Mouse (Mus musculus) ES-Bruce4 (cell line): Measurements from ENCODE around the gene Abcd3. TPM values are rescaled to one million over a fixed set of nuclear protein-coding genes. Genes with fewer than 3 reads are reported as not detected.

Experiments used
- H3K27ac ChIP-seq: 2 replicates; pipeline ENCODE4 v1.5.1; 2012; ENCODE audit warnings: low read length, inconsistent platforms; ENCODE audit not compliant: insufficient read depth
- H3K27me3 ChIP-seq: 2 replicates; pipeline ENCODE4 v1.6.1; 2012; ENCODE audit warnings: mild to moderate bottlenecking, low read length, inconsistent platforms; ENCODE audit not compliant: control insufficient read depth, poor library complexity, insufficient read depth, severe bottlenecking
- H3K36me3 ChIP-seq: 2 replicates; pipeline ENCODE4 v1.6.1; 2012; ENCODE audit warnings: inconsistent platforms, mild to moderate bottlenecking, low read length, moderate library complexity; ENCODE audit not compliant: control insufficient read depth, poor library complexity, insufficient read depth, severe bottlenecking
- H3K4me1 ChIP-seq: one replicate; pipeline ENCODE4 v1.8.1; 2011; ENCODE audit warnings: low read length; ENCODE audit not compliant: control insufficient read depth, insufficient read depth
- H3K4me3 ChIP-seq: 2 replicates; pipeline ENCODE4 v1.5.1; 2011; ENCODE audit warnings: low read depth, mild to moderate bottlenecking, low read length
- H3K9ac ChIP-seq: 2 replicates; pipeline ENCODE4 v1.6.1; 2012; ENCODE audit warnings: low read depth, mild to moderate bottlenecking, inconsistent platforms; ENCODE audit not compliant: poor library complexity, severe bottlenecking
- H3K9me3 ChIP-seq: replicated peaks from 2 replicates; pipeline ENCODE4 v1.6.1; 2012; ENCODE audit warnings: mild to moderate bottlenecking, low read length, inconsistent platforms; ENCODE audit not compliant: control insufficient read depth, poor library complexity, insufficient read depth, severe bottlenecking
- CTCF ChIP-seq: IDR thresholded peaks from one replicate; pipeline ENCODE4 v1.8.1; 2011; ENCODE audit warnings: low read depth, low read length
- EP300 ChIP-seq: IDR thresholded peaks from 2 replicates; pipeline ENCODE4 v1.6.1; 2011; ENCODE audit warnings: low read depth, low read length; ENCODE audit not compliant: insufficient read depth
- POLR2A ChIP-seq: IDR thresholded peaks from one replicate; pipeline ENCODE4 v1.8.1; 2011; ENCODE audit warnings: low read length; ENCODE audit not compliant: insufficient read depth
- polyA plus RNA-seq: library from polyadenylated mRNA; stranded (reverse); fragments of >200 nt; gene quantifications from 2 replicates; pipeline ENCODE4 v1.2.4, GENCODE M21; 2011; ENCODE audit warnings: low read depth; ENCODE audit not compliant: missing spikeins, insufficient read depth, insufficient read length

Gene Abcd3
- polyA plus RNA-seq, 1 experiment, result 33.1 TPM

DNA sequence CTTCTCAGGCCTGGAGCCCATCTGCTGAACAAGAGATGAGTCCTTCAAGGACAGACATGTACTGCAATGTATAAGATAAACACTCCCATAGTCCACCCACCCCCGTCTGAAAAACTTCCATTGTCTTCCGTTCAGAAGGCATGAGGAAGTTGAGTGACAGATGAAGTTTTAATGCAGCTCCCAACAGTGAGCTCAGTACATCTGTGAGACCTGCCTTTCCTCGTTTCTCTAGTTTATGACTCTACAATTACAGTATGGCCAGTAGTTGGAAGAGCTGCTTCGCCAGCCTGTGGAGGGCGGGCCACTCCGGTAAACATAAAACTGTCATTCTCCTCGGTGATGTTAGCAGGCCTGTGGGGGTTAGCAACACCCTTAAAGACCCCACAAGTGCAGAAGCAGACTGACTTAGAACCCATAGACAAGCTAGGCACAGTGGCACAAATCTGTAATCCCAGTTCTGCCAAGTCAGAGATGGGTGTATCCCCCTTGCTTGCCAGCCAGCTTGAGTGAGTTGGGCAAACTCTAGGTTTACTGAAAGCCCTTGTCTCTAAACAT, 27.3 kb upstream of the Abcd3 start:
- Histone ChIP-seq H3K9me3 (no peaks in the 10 kb centered on the region), H3K4me3 (no peak overlapping the region), H3K27me3 (no peaks in the 10 kb centered on the region), H3K36me3 (no peaks in the 10 kb centered on the region), H3K9ac (no peak overlapping the region), H3K27ac (no peak overlapping the region), H3K4me1 (peaks cover 2% of the 10 kb centered on the region)
- TF ChIP-seq EP300, result no peak
- TF ChIP-seq POLR2A, result no peak
- no peak for TF ChIP-seq CTCF

DNA sequence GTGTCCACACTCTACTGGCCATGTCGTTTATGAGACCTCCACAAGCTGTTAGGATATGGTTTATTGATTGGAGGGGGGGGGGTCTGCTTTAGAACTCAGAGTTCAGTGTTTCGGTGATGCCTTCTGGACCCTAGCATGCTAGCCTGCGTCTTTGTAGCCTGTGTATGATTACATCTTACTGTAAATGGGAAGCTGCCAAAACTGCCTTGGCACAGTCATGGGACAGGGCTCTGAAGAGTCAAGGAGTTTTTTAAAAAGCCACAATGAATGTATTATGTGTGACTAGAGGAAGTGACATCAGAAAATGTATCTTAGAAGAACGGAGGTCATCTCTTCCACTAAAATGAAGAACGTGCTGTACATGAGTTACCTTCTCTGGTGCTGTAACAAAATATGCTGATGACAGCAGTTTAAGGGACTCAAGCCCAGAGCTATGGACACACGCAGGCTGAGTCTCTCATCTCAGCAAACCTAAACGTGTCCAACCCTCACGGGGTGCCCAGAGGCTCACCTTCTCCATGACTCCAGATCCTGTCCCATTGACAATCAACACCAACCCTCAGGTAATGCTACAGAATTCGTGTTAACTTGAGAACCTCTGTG, 26.4 kb upstream of the Abcd3 start:
- Histone ChIP-seq H3K36me3 (no peaks in the 10 kb centered on the region), H3K4me1 (no peaks in the 10 kb centered on the region), H3K4me3 (no peak overlapping the region), H3K9me3 (no peaks in the 10 kb centered on the region), H3K27me3 (no peaks in the 10 kb centered on the region), H3K9ac (no peak overlapping the region), H3K27ac (no peak overlapping the region)
- TF ChIP-seq EP300 (no peak), CTCF (no peak), POLR2A (no peak)

- H3K36me3 ChIP-seq, result no peaks in the 10 kb centered on the region
- no peaks in the 10 kb centered on the region for H3K27me3 ChIP-seq
- TF ChIP-seq CTCF, result no peak
- TF ChIP-seq POLR2A, result no peak
- no peak for TF ChIP-seq EP300
- no peak overlapping the region for H3K27ac ChIP-seq
- H3K9ac ChIP-seq, result no peak overlapping the region
- no peaks in the 10 kb centered on the region for H3K4me1 ChIP-seq
- H3K9me3 ChIP-seq, result no peaks in the 10 kb centered on the region
- no peak overlapping the region for H3K4me3 ChIP-seq
These were observed 25.2 kb upstream of the Abcd3 start for GRCm38 (mm10) chr3:121840351-121840750.

DNA sequence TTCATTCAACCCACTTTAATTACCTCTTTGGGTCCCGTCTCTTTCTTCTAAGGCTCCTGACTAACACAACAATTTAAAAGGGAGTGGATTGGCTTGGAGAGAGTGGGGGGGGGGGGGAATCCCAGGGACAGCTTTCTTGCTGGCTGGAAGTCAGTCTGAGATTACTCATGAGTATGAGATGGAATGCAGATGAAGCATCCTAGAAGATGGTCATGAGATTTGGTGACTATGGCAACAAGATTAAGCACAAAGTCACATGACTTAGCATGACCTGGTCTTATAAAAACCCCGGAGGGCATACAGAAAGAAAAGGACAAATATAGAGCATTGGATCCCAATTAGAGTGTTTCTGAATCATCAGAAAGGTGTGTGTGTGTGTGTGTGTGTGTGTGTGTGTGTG, 19.6 kb upstream of the Abcd3 start:
- no peak overlapping the region for H3K9ac ChIP-seq
- TF ChIP-seq EP300 (no peak), CTCF (no peak), POLR2A (no peak)
- H3K36me3 ChIP-seq, result no peaks in the 10 kb centered on the region
- no peaks in the 10 kb centered on the region for H3K4me1 ChIP-seq
- H3K9me3 ChIP-seq, result no peaks in the 10 kb centered on the region
- no peak overlapping the region for H3K4me3 ChIP-seq
- H3K27me3 ChIP-seq, result no peaks in the 10 kb centered on the region
- no peak overlapping the region for H3K27ac ChIP-seq

DNA sequence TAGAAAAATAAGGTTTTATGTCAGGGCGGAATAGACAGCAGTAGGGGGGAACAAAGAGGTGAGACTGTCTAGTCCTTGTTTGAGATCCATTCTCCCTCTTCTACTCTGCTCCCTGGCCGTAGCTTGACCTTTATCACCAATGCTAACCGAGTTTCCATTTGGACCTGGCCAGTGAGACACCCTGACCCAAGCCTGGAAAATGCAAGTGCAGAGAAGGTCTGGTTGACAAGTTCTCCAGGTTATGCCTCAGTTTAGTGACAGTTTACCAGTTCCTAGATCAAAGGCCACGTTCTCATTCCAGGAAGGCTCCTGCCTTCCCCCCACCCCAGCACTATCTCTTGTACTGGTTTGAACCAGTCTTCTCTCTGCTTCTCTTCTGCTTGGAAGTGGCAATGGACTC, 19.1 kb upstream of the Abcd3 start:
- Histone ChIP-seq H3K9ac (no peak overlapping the region), H3K27ac (no peak overlapping the region), H3K4me3 (no peak overlapping the region), H3K36me3 (no peaks in the 10 kb centered on the region), H3K4me1 (no peaks in the 10 kb centered on the region), H3K27me3 (no peaks in the 10 kb centered on the region), H3K9me3 (no peaks in the 10 kb centered on the region)
- TF ChIP-seq POLR2A, result no peak
- TF ChIP-seq CTCF, result no peak
- no peak for TF ChIP-seq EP300

GRCm38 (mm10) chr3:121825092-121825491, 10.0 kb upstream of the Abcd3 start:
- Histone ChIP-seq H3K27ac (no peak overlapping the region), H3K4me1 (no peaks in the 10 kb centered on the region), H3K9ac (no peak overlapping the region), H3K36me3 (no peaks in the 10 kb centered on the region), H3K27me3 (no peaks in the 10 kb centered on the region), H3K9me3 (peaks cover 11% of the 10 kb centered on the region), H3K4me3 (no peak overlapping the region)
- TF ChIP-seq POLR2A (no peak), CTCF (no peak), EP300 (no peak)
